Mouse (Mus musculus): Measurements from ENCODE around the gene Lhfpl1.
"Not testable (repeated sequence)": the region's sequence is repeated elsewhere in the genome, so short reads cannot be mapped to it uniquely, and the experiment has no call there.

The Lhfpl1 gene

DNA sequence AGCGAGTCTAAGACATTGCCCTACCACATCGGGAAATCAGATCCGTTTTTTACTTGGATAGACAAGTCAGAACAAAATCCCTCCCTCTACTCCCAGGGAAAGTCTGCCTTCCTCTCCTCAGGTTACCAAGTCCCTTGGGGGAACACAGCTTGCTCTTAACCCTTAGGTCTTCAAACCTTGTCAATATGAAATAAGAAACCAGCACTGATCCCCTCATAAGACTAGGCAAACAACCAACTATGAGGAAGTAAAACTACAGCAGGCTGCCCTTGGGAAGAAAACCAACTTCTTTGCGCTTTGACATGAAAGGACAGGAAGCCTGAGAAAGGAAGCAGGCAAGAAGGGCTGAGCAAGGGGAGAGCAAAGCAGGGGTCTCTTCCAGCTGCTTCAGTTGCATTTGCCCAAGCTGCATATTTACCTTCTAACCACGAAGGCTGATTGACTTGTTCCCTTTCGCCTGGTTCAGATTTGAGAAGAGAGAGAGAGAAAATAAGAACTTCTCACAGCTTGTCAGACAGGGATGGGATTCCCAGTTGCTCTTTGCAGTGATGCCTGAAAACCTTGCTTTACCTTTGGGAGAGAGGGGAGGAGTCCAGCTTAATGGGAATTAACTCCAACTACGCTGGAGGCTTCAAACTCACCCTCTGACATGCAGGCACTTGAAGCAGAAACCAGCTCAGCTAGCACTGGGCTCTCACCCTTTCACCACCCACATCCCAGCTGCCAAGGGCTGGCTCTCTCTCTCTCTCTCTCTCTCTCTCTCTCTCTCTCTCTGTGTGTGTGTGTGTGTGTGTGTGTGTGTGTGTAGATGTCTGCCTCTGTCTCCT lies at the start of gene Lhfpl1:
TSS of gene Lhfpl1 (minus strand) at position 713 of the 827 bp plus-strand sequence.
- DNase-seq (ENCODE audit: low spot score in 2 of 2), result no peak

DNA sequence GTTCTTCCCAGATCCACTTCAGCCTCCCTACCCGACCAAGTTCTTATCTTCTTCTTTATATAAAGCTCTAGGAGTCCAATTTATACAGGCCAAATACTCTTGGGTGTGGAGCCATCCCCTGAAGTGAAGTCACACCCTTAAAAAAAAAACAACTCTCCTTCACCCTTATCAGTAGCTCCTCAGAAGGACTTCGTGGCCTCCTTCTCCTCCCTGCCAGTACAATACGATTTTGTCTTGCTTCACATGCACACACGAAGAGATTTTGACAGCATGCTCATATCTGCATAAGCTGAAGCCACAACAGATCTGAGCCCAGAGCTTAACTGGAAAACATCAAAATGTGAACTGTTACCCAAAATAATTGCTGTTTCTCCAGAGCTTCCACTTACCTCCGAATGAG lies 22.9 kb upstream of the Lhfpl1 start:
- DNase-seq (ENCODE audit: low spot score in 2 of 2), result no peak

- DNase-seq (ENCODE audit: low spot score in 2 of 2), result no peak
These were observed 13.6 kb upstream of the Lhfpl1 start for GRCm38 (mm10) chrX:145362527-145362926.

GRCm38 (mm10) chrX:145342402-145342801 lies 6.5 kb downstream of the Lhfpl1 start:
- DNase-seq (ENCODE audit: low spot score in 2 of 2), result no peak

DNA sequence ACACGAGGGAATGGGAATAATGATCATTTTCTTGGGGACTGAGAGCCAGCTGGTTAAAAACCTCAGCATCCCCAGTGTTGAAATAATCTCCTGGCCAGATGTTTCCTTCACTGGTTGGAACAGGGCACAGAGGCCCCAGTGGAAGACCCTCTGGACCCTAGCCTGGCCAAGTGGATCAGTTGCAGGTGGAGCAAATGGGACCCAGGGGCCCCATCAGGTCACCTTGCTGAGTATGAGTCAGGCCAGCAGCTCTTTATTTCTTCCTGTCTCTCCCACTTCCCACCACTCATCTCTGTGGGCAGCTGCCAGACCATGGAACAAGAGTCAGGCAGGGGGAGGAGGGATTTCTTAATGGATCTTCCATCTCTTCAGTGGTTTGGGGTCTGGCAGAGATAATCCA lies 12.7 kb downstream of the Lhfpl1 start:
- DNase-seq (ENCODE audit: low spot score in 2 of 2), result no peak

DNA sequence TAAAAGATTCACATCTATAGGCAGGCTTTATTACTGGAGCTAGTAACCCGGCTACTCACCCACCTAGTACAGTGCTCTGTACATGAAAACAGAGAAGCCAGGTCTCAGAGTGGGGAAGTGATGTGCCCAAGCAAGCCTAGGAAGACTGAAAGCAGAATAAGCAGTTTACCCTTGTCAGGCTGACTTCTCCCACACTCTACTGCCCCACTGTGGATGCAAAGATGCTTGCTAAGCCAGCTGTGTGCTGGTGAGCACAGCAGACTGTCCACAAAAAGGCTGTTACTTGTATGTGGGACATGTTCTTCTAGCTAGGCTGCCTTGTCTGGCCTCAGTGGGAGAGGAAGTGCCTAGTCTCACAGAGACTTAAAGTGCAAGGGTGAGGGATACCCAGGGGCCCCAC lies 40.3 kb downstream of the Lhfpl1 start:
- no peak for DNase-seq (ENCODE audit: low spot score in 2 of 2)

- peak in 1 of 2 experiments; percentile 33 for DNase-seq (ENCODE audit: low spot score in 2 of 2)
These were observed 41.7 kb downstream of the Lhfpl1 start for GRCm38 (mm10) chrX:145307174-145307573.

DNA sequence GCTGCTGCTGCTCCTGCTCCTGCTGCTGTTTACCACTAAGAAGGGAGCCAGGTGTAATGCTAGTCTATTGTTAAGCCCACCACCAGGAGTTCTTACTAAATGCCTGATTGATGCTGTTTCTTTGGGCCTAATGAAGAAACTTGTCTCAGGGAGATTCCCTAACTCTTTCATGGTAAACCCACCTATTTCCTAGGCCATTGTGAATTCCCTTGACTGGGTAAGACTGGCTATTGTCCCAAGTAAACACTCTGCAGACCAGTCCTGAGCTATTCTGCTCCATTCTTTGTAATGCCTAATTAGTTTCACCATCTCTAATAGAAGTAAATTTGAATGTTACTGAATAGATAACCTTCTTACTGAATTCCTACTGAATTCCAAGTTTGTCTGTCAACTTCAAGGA lies 48.7 kb downstream of the Lhfpl1 start:
- DNase-seq (ENCODE audit: low spot score in 2 of 2), result not testable (repeated sequence)

DNA sequence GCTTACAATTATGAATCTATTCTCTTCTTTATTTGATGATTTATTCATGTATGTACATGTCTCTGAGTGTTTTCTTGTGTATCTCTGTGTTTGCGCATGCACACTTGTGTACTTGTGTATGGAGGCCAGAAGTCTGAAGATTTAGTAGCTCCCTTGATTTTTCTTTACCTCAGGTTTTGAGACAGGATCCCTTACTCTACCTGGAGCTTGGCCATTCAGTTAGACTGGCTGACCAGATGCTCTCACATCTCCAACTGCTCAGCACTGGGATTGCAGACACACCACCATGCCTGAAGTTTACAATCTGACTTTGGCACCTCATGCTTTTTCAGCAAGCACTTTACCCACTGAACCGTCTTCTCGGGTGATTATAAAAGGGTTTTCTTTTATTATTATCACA lies 76.7 kb downstream of the Lhfpl1 start:
- no peak for DNase-seq (ENCODE audit: low spot score in 2 of 2)

GRCm38 (mm10) chrX:145271768-145272167 lies 77.1 kb downstream of the Lhfpl1 start:
- DNase-seq (ENCODE audit: low spot score in 2 of 2), result no peak

DNA sequence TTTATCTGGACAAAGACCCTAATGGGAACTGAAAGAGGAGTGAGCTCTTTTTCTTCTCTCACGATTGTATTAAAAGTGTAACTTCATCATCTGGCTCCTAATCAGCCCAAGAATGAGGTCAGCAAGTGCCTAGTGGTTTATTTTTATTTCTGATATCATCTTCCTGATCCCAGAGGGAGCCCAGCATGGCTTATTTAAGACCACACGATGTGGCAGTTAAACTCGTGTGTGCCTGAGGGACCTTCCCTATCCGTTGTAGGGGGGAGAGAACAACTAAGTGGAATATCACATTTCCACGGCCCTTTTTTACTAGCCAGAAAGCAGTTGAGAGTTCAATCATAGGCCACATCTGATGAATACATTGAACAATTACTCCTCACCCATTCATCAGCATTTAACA lies 87.1 kb downstream of the Lhfpl1 start:
- no peak for DNase-seq (ENCODE audit: low spot score in 2 of 2)

Measured in frontal cortex, postnatal 14 days (tissue).